Mouse (Mus musculus) hindbrain, postnatal 0 days (tissue): ENCODE results near the gene Psg17. TPM values are rescaled to one million over a fixed set of nuclear protein-coding genes. Genes with fewer than 3 reads are reported as not detected.
A peak's percentile ranks its signal among the peaks of the same experiment; 100 is the strongest.
"Not testable (repeated sequence)": the region's sequence is repeated elsewhere in the genome, so short reads cannot be mapped to it uniquely, and the experiment has no call there.

Experiments
- ATAC-seq: fragments of 200-750 bp; cut with Nextera tagmentation; 2 replicates; pipeline ENCODE4 v1.8.0; 2017; ENCODE audit warnings: mild to moderate bottlenecking, moderate TSS enrichment, moderate library complexity
- DNase-seq: peaks from one replicate; pipeline ENCODE4 v3.0.0-alpha.2; 2015; ENCODE audit warnings: low spot score
- H3K27ac ChIP-seq: fragments of 300-500 bp; sonication (generic); 2 replicates; pipeline ENCODE4 v1.5.1; 2014; ENCODE audit warnings: mild to moderate bottlenecking
- H3K27me3 ChIP-seq: fragments of 300-500 bp; sonication (generic); 2 replicates; pipeline ENCODE4 v1.6.1; 2014; ENCODE audit warnings: low read length, mixed read lengths; ENCODE audit not compliant: insufficient read depth
- H3K36me3 ChIP-seq: fragments of 300-500 bp; sonication (generic); 2 replicates; pipeline ENCODE4 v1.6.1; 2014; ENCODE audit warnings: low read length, mixed read lengths; ENCODE audit not compliant: insufficient read depth
- H3K4me1 ChIP-seq: fragments of 300-500 bp; sonication (generic); 2 replicates; pipeline ENCODE4 v1.6.1; 2014; ENCODE audit warnings: antibody characterized with exemption, low read length, mixed read lengths; ENCODE audit not compliant: insufficient read depth
- H3K4me2 ChIP-seq: fragments of 300-500 bp; sonication (generic); 2 replicates; pipeline ENCODE4 v1.6.1; 2014; ENCODE audit warnings: low read depth, mild to moderate bottlenecking, low read length, moderate library complexity, mixed read lengths
- H3K4me3 ChIP-seq: fragments of 300-500 bp; sonication (generic); 2 replicates; pipeline ENCODE4 v1.5.1; 2014; ENCODE audit warnings: low read length
- H3K9ac ChIP-seq: fragments of 300-500 bp; sonication (generic); replicated peaks from 2 replicates; pipeline ENCODE4 v1.6.1; 2014; ENCODE audit warnings: mild to moderate bottlenecking, low read length, moderate library complexity, mixed read lengths
- H3K9me3 ChIP-seq: fragments of 300-500 bp; sonication (generic); 2 replicates; pipeline ENCODE4 v1.6.1; 2016; ENCODE audit warnings: low read length, mixed read lengths
- CTCF ChIP-seq: IDR thresholded peaks from 2 replicates; pipeline ENCODE4 v1.5.1; 2016; ENCODE audit warnings: antibody characterized with exemption, control low read depth, low read depth
- WGBS: fragments of 180-500 bp; shearing (Covaris S2); extraction: QIAGEN DNeasy Blood & Tissue Kit; methylation state at CpG from one replicate; pipeline ENCODE4 v1.1.7; 2014; 5-methylcytosine and 5-hydroxymethylcytosine counted together
- polyA plus RNA-seq: library from polyadenylated mRNA; unstranded; fragments of >200 nt; fragmentation: Nextera tagmentation; extraction: Ambion mirVana; gene quantifications from 2 replicates; pipeline ENCODE4 v1.2.1, GENCODE M21; 2015
- total RNA-seq: library from RNA; depleted of rRNA; stranded (reverse); fragments of >200 nt; gene quantifications from 2 replicates; pipeline ENCODE4 v1.2.3, GENCODE M21; 2014

The Psg17 gene
- total and polyA plus RNA-seq, 2 experiments from 2014 or later: not detected

GRCm38 (mm10) chr7:18827792-18828546 is 6.6 kb upstream of the Psg17 start:
- no peaks in the 10 kb centered on the region for H3K27me3 ChIP-seq
- WGBS: 61% methylated on average over 26 of the region's 26 CpGs
- H3K4me1 ChIP-seq: no peaks in the 10 kb centered on the region
- no peak overlapping the region for H3K4me3 ChIP-seq
- DNase-seq (no peak), ATAC-seq (0 out of 2 replicates have a peak, but pooled peaks have one; percentile 15)
- H3K27ac ChIP-seq: no peak overlapping the region
- H3K36me3 ChIP-seq: no peaks in the 10 kb centered on the region
- no peak overlapping the region for H3K9ac ChIP-seq
- no peak for TF ChIP-seq CTCF
- H3K4me2 ChIP-seq: no peak overlapping the region
- H3K9me3 ChIP-seq: no peaks in the 10 kb centered on the region

- Histone ChIP-seq H3K36me3 (no peaks in the 10 kb centered on the region), H3K27me3 (no peaks in the 10 kb centered on the region), H3K9ac (no peak overlapping the region), H3K4me1 (no peaks in the 10 kb centered on the region), H3K4me3 (no peak overlapping the region), H3K9me3 (no peaks in the 10 kb centered on the region), H3K27ac (no peak overlapping the region), H3K4me2 (no peak overlapping the region)
- no peak for TF ChIP-seq CTCF
- 84% methylated on average over 9 of the region's 9 CpGs for WGBS
- ATAC-seq: no peak
- DNase-seq: no peak
Measured at GRCm38 (mm10) chr7:18818301-18818700, 3.1 kb downstream of the Psg17 start.

- Histone ChIP-seq H3K9ac (no peak overlapping the region), H3K4me3 (no peak overlapping the region), H3K4me1 (no peaks in the 10 kb centered on the region), H3K9me3 (no peaks in the 10 kb centered on the region), H3K27me3 (no peaks in the 10 kb centered on the region), H3K4me2 (no peak overlapping the region), H3K36me3 (no peaks in the 10 kb centered on the region), H3K27ac (no peak overlapping the region)
- no peak for TF ChIP-seq CTCF
- ATAC-seq (no peak), DNase-seq (no peak)
Measured at GRCm38 (mm10) chr7:18803526-18803925, 17.9 kb downstream of the Psg17 start.

GRCm38 (mm10) chr7:18799129-18799528 is 22.3 kb downstream of the Psg17 start:
- ATAC-seq (no peak), DNase-seq (no peak)
- H3K4me1 ChIP-seq: no peaks in the 10 kb centered on the region
- H3K27ac ChIP-seq: no peak overlapping the region
- no peaks in the 10 kb centered on the region for H3K27me3 ChIP-seq
- no peak overlapping the region for H3K4me3 ChIP-seq
- no peaks in the 10 kb centered on the region for H3K9me3 ChIP-seq
- no peaks in the 10 kb centered on the region for H3K36me3 ChIP-seq
- 38% methylated on average over 3 of the region's 3 CpGs for WGBS
- no peak overlapping the region for H3K4me2 ChIP-seq
- no peak for TF ChIP-seq CTCF
- no peak overlapping the region for H3K9ac ChIP-seq

GRCm38 (mm10) chr7:18798420-18798819 is 23.0 kb downstream of the Psg17 start, which contains the start of gene Psg19:
Gene Psg19 (minus strand): TSS chr7:18798520.
- Histone ChIP-seq H3K27ac (no peak within 1 kb of the TSS), H3K4me2 (no peak within 1 kb of the TSS), H3K4me3 (no peak within 1 kb of the TSS), H3K9ac (no peak within 1 kb of the TSS), H3K9me3 (no peaks in the 10 kb centered on the region), H3K36me3 (no peaks in the 10 kb centered on the region), H3K27me3 (no peaks in the 10 kb centered on the region), H3K4me1 (no peaks in the 10 kb centered on the region)
- no peak for DNase-seq
- no peak for ATAC-seq
- 91% methylated on average over 1 of the region's 1 CpGs for WGBS
- TF ChIP-seq CTCF: no peak

GRCm38 (mm10) chr7:18790671-18791070 is 30.7 kb downstream of the Psg17 start:
- H3K4me1 ChIP-seq, ATAC-seq, DNase-seq, H3K9me3 ChIP-seq, H3K27ac ChIP-seq, H3K4me2 ChIP-seq, H3K9ac ChIP-seq, H3K4me3 ChIP-seq, H3K27me3 ChIP-seq, H3K36me3 ChIP-seq: not testable (repeated sequence)

- TF ChIP-seq CTCF: peak; percentile 64
- H3K4me2 ChIP-seq, H3K27ac ChIP-seq, H3K4me1 ChIP-seq, H3K27me3 ChIP-seq, H3K9me3 ChIP-seq, H3K36me3 ChIP-seq, H3K9ac ChIP-seq, H3K4me3 ChIP-seq: not testable (repeated sequence)
- ATAC-seq (peak; percentile 27; the same call in 1 of the 2 replicates), DNase-seq (peak; percentile 41)
- WGBS: 51% methylated on average over 2 of the region's 2 CpGs
Measured at GRCm38 (mm10) chr7:18781301-18781700, 40.1 kb downstream of the Psg17 start.
